13 mouse cellular contexts compared by ENCODE assay signal in the genomic region with DNA sequence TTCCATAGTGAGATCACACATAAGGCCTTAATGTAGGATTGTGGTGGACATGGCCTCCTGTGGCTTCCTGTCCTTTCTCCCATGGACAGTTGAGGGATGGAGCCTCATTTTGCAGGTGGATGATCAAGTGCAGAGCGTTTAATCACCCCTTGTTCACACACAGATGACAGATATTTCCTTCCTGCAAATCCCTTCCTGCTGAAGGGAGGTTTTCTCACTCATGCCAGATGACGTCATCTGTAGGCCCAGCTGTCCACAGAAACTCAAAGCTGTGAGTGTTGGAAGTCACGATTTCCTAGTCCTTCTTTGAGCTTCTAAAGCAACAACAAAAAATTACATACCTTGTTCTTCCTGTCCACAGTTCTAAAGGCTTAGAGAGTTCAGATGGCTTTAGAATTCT.
A peak's percentile ranks its signal among the peaks of the same experiment; 100 is the strongest.
DNase-seq lines count a peak whose midpoint lies in the region; ATAC-seq and TF ChIP-seq lines count a peak whose summit lies in the region.
"Had no signal": no experiment of that assay in that cellular context is flagged by ENCODE, and none has a peak within 500 bp of the region (broad histone marks: within the 10 kb centered on the region; RNA-seq: fewer than 3 reads in every experiment).

No protein-coding gene starts in this region.

- no peak overlapping the region for H3K27ac ChIP-seq in heart, embryonic 16.5 days (ENCODE audit: low read length)
- no peak overlapping the region for H3K27ac ChIP-seq in heart, adult 2 months
- H3K27ac ChIP-seq: embryonic facial prominence, embryonic 13.5 days; heart, embryonic 13.5 days; liver, embryonic 15.5 days had no signal

- intact Hi-C loops in heart, adult 2 months (cut with DNase I), result no loop called here

- no peaks in the 10 kb centered on the region for H3K4me1 ChIP-seq in heart, embryonic 16.5 days (ENCODE audit: control insufficient read depth, insufficient read depth, low read length)
- H3K4me1 ChIP-seq in heart, adult 2 months (ENCODE audit: control insufficient read depth, insufficient read depth, low read length), result peaks cover 2% of the 10 kb centered on the region
- H3K4me1 ChIP-seq: embryonic facial prominence, embryonic 13.5 days; liver, embryonic 15.5 days had no signal

- H3K27me3 ChIP-seq in heart, embryonic 16.5 days (ENCODE audit: control insufficient read depth, insufficient read depth, low read length), result no peaks in the 10 kb centered on the region
- no peaks in the 10 kb centered on the region for H3K27me3 ChIP-seq in heart, adult 2 months (ENCODE audit: control insufficient read depth, insufficient read depth, low read length)
- H3K27me3 ChIP-seq in C2C12 (ENCODE audit: control insufficient read depth, insufficient read depth, insufficient read length), result no peaks in the 10 kb centered on the region
- H3K27me3 ChIP-seq: embryonic facial prominence, embryonic 13.5 days; heart, embryonic 13.5 days; liver, embryonic 15.5 days had no signal

- 29% methylated on average over 3 of the region's 3 CpGs for WGBS in heart, embryonic 16.5 days
- 19% methylated on average over 3 of the region's 3 CpGs for WGBS in heart, adult 2 months

- no peak overlapping the region for H3K4me3 ChIP-seq in heart, embryonic 16.5 days (ENCODE audit: low read length)
- no peak overlapping the region for H3K4me3 ChIP-seq in heart, adult 2 months
- no peak overlapping the region for H3K4me3 ChIP-seq in C2C12 (ENCODE audit: insufficient read depth, poor library complexity, severe bottlenecking)
- H3K4me3 ChIP-seq: embryonic facial prominence, embryonic 13.5 days; heart, embryonic 13.5 days; liver, embryonic 15.5 days had no signal

- H3K9ac ChIP-seq in heart, embryonic 16.5 days (ENCODE audit: low read length), result no peak overlapping the region
- no peak overlapping the region for H3K9ac ChIP-seq in heart, adult 2 months (ENCODE audit: low read depth, low read length)
- H3K9ac ChIP-seq: embryonic facial prominence, embryonic 13.5 days; heart, embryonic 13.5 days; liver, embryonic 15.5 days had no signal

- no peaks in the 10 kb centered on the region for H3K79me2 ChIP-seq in heart, adult 2 months (replicated peaks; ENCODE audit: control insufficient read depth, insufficient read depth, low read length)
- H3K79me2 ChIP-seq in C2C12 (ENCODE audit: control insufficient read depth, insufficient read depth), result no peaks in the 10 kb centered on the region

- H3ac ChIP-seq in C2C12 (ENCODE audit: control insufficient read depth, insufficient read length, low read depth), result no peak overlapping the region

- no peaks in the 10 kb centered on the region for H3K9me3 ChIP-seq in heart, embryonic 16.5 days (replicated peaks; ENCODE audit: control insufficient read depth, low read length)
- H3K9me3 ChIP-seq: embryonic facial prominence, embryonic 13.5 days; heart, embryonic 13.5 days; liver, embryonic 15.5 days had no signal

- no peak overlapping the region for H3K4me2 ChIP-seq in heart, embryonic 16.5 days (ENCODE audit: low read depth, low read length)
- H3K4me2 ChIP-seq: embryonic facial prominence, embryonic 13.5 days; heart, embryonic 13.5 days; liver, embryonic 15.5 days had no signal

- no peaks in the 10 kb centered on the region for H3K79me3 ChIP-seq in C2C12 (ENCODE audit: low read depth)

- TF ChIP-seq CTCF in heart, adult 2 months (IDR thresholded peaks at IDR 0.05), result no peak
- no peak for TF ChIP-seq CTCF in C2C12 (IDR thresholded peaks at IDR 0.05; ENCODE audit: control insufficient read depth, insufficient read depth, insufficient read length)

- H3K36me3 ChIP-seq in heart, embryonic 16.5 days (ENCODE audit: control insufficient read depth, insufficient read depth), result no peaks in the 10 kb centered on the region
- no peaks in the 10 kb centered on the region for H3K36me3 ChIP-seq in heart, adult 2 months (ENCODE audit: control insufficient read depth, insufficient read depth, low read length)
- H3K36me3 ChIP-seq in C2C12 (ENCODE audit: control insufficient read depth, insufficient read depth), result no peaks in the 10 kb centered on the region
- H3K36me3 ChIP-seq: embryonic facial prominence, embryonic 13.5 days; heart, embryonic 13.5 days; liver, embryonic 15.5 days had no signal

- 0 out of 2 replicates have a peak, but pooled peaks have one; percentile 37 for ATAC-seq in heart, embryonic 16.5 days (replicated peaks; ENCODE audit: extremely low read depth, insufficient read depth, low FRiP score)

- no peak for DNase-seq in heart, adult 2 months
- DNase-seq in cerebellum, adult 8-10 months, result peak; percentile 24
- peak; percentile 15 to 57 for DNase-seq in left cerebral cortex, adult 9 months (ENCODE audit: low spot score in 2 of 2)
- DNase-seq in kidney, postnatal 25 days, result no peak
- DNase-seq in liver, result no peak
- DNase-seq in adrenal gland, adult 18-20 months (ENCODE audit: low spot score in 2 of 2), result no peak
- DNase-seq: kidney, postnatal 14 days; thymus, postnatal 4 days had no signal

- no peak for TF ChIP-seq EP300 in heart, adult 2 months (IDR thresholded peaks at IDR 0.05; ENCODE audit: insufficient read depth, low read depth, low read length)

- no peak for TF ChIP-seq POLR2A in heart, adult 2 months (IDR thresholded peaks at IDR 0.05; ENCODE audit: insufficient read depth, low read depth, low read length)

TF ChIP-seq in C2C12, 6 proteins besides CTCF, POLR2A, EP300 and RAD21:
- TF ChIP-seq MYOD1 (IDR thresholded peaks at IDR 0.05; ENCODE audit: control insufficient read depth, insufficient read length, low read depth) (peak; percentile 90), USF1 (IDR thresholded peaks at IDR 0.05; ENCODE audit: low read depth) (no peak)
TF ChIP-seq in C2C12: peak in this region for 1.

Comparison
In these comparisons a context has a peak if more than half of its experiments do, and no peak if none do; other contexts are left out.
1. DNase-seq: peak in cerebellum, adult 8-10 months (single experiment) and left cerebral cortex, adult 9 months (2 of 2); none in heart, adult 2 months (0 of 2), kidney, postnatal 25 days (0 of 2), liver (single experiment) and adrenal gland, adult 18-20 months (0 of 2).